ENCODE assay signal across 40 mouse cellular contexts in genomic region chr5:53702686-53703085, GRCm38 (mm10). TPM values are rescaled to one million over a fixed set of nuclear protein-coding genes. Genes with fewer than 3 reads are reported as not detected.
DNase-seq lines count a peak whose midpoint lies in the region; ATAC-seq and TF ChIP-seq lines count a peak whose summit lies in the region.
"Had no signal": no experiment of that assay in that cellular context is flagged by ENCODE, and none has a peak within 500 bp of the region (broad histone marks: within the 10 kb centered on the region; RNA-seq: fewer than 3 reads in every experiment).

No protein-coding gene starts in this region.

- H3K4me3 ChIP-seq in forebrain, postnatal 0 days (ENCODE audit: low read depth, low read length), result no peak overlapping the region
- H3K4me3 ChIP-seq in forebrain, embryonic 10.5 days, result no peak overlapping the region
- no peak overlapping the region for H3K4me3 ChIP-seq in stomach, postnatal 0 days (ENCODE audit: low read depth, low read length)
- H3K4me3 ChIP-seq in gastrocnemius, adult 2 months, result no peak overlapping the region
- H3K4me3 ChIP-seq: erythroblast, embryonic 14.5 days; forebrain, embryonic 12.5 days; heart, adult 2 months; heart, embryonic 13.5 days; kidney, embryonic 15.5 days; left cerebral cortex, adult 2 months; liver, embryonic 13.5 days; midbrain, embryonic 13.5 days; neural tube, embryonic 13.5 days had no signal

- H3K27ac ChIP-seq in forebrain, postnatal 0 days (ENCODE audit: low read depth, low read length), result no peak overlapping the region
- H3K27ac ChIP-seq in forebrain, embryonic 10.5 days, result no peak overlapping the region
- H3K27ac ChIP-seq in stomach, postnatal 0 days (replicated peaks), result no peak overlapping the region
- H3K27ac ChIP-seq in gastrocnemius, adult 2 months, result no peak overlapping the region
- H3K27ac ChIP-seq: forebrain, embryonic 12.5 days; heart, adult 2 months; heart, embryonic 13.5 days; hindbrain, embryonic 14.5 days; kidney, embryonic 15.5 days; left cerebral cortex, adult 2 months; liver, embryonic 13.5 days; macrophage; midbrain, embryonic 13.5 days; neural tube, embryonic 13.5 days had no signal

- no peak overlapping the region for H3K4me2 ChIP-seq in forebrain, postnatal 0 days (ENCODE audit: low read depth)
- H3K4me2 ChIP-seq in stomach, postnatal 0 days (replicated peaks; ENCODE audit: low read depth), result no peak overlapping the region
- H3K4me2 ChIP-seq: forebrain, embryonic 12.5 days; heart, embryonic 13.5 days; hindbrain, embryonic 14.5 days; kidney, embryonic 15.5 days; liver, embryonic 13.5 days; midbrain, embryonic 13.5 days; neural tube, embryonic 13.5 days had no signal

- H3K9ac ChIP-seq in forebrain, postnatal 0 days, result no peak overlapping the region
- no peak overlapping the region for H3K9ac ChIP-seq in stomach, postnatal 0 days (ENCODE audit: low read length)
- H3K9ac ChIP-seq: forebrain, embryonic 12.5 days; heart, embryonic 13.5 days; hindbrain, embryonic 14.5 days; kidney, embryonic 15.5 days; liver, embryonic 13.5 days; midbrain, embryonic 13.5 days; neural tube, embryonic 13.5 days had no signal

- ATAC-seq in forebrain, postnatal 0 days, result no peak
- ATAC-seq in stomach, postnatal 0 days (ENCODE audit: low FRiP score, low TSS enrichment), result no peak
- ATAC-seq: activated CD4-positive, CD25-positive, alpha-beta regulatory T cell, adult 4 months; lung, postnatal 0 days; midbrain, embryonic 13.5 days had no signal

- peak; percentile 34 for DNase-seq in forebrain, postnatal 0 days
- no peak for DNase-seq in forebrain, embryonic 10.5 days (ENCODE audit: extremely low spot score, low spot score)
- DNase-seq in left cerebral cortex, postnatal 14 days (ENCODE audit: low spot score in 2 of 2), result peak; percentile 19 to 23
- no peak for DNase-seq in left cerebral cortex, postnatal 4 days
- DNase-seq in layer of hippocampus, adult 9-11 months, result peak; percentile 46
- DNase-seq in stomach, postnatal 0 days (ENCODE audit: low spot score), result no peak
- DNase-seq in adrenal gland, postnatal 36 days, result no peak
- no peak for DNase-seq in gastrocnemius, adult 2 months
- DNase-seq: adrenal gland, adult 2 months; cerebellum, adult 11 months; cerebellum, adult 9-11 months; gastrocnemius, postnatal 36 days; heart, adult 2 months; heart, postnatal 10 days; kidney, adult 18-20 months; kidney, postnatal 36 days; liver, embryonic 13.5 days; lung, adult 18-20 months; spleen, adult 18-20 months; thymus, adult 2 months; thymus, postnatal 36 days had no signal

- H3K9me3 ChIP-seq in forebrain, postnatal 0 days (ENCODE audit: low read length), result no peaks in the 10 kb centered on the region
- no peaks in the 10 kb centered on the region; the same call in 1 of the 2 replicates for H3K9me3 ChIP-seq in forebrain, embryonic 10.5 days
- no peaks in the 10 kb centered on the region for H3K9me3 ChIP-seq in stomach, postnatal 0 days (ENCODE audit: control insufficient read depth, low read length)
- H3K9me3 ChIP-seq: forebrain, embryonic 12.5 days; heart, embryonic 13.5 days; kidney, embryonic 15.5 days; midbrain, embryonic 13.5 days; neural tube, embryonic 13.5 days had no signal

- WGBS in forebrain, postnatal 0 days, result 79% methylated on average over 14 of the region's 14 CpGs
- WGBS in forebrain, embryonic 10.5 days, result 94% methylated on average over 14 of the region's 14 CpGs
- WGBS in stomach, postnatal 0 days, result 72% methylated on average over 14 of the region's 14 CpGs

- no peak for TF ChIP-seq CTCF in forebrain, postnatal 0 days (IDR thresholded peaks at IDR 0.05; ENCODE audit: low read depth)
- peak; percentile 17; the same call in 1 of the 2 replicates for TF ChIP-seq CTCF in stomach, postnatal 0 days (IDR thresholded peaks at IDR 0.05; ENCODE audit: low read depth)
- TF ChIP-seq CTCF in gastrocnemius, adult 2 months (IDR thresholded peaks at IDR 0.05), result no peak

- H3K27me3 ChIP-seq in forebrain, postnatal 0 days (ENCODE audit: insufficient read depth, low read length), result no peaks in the 10 kb centered on the region
- H3K27me3 ChIP-seq in forebrain, embryonic 10.5 days (ENCODE audit: poor library complexity, severe bottlenecking), result no peaks in the 10 kb centered on the region
- no peaks in the 10 kb centered on the region for H3K27me3 ChIP-seq in stomach, postnatal 0 days (ENCODE audit: control insufficient read depth, insufficient read depth, low read length)
- H3K27me3 ChIP-seq: CH12.LX; forebrain, embryonic 12.5 days; kidney, embryonic 15.5 days; liver, embryonic 13.5 days; midbrain, embryonic 13.5 days; neural tube, embryonic 13.5 days had no signal

- intact Hi-C loops in left cerebral cortex, postnatal 14 days (cut with DNase I), result no loop called here
- intact Hi-C loops in left cerebral cortex, postnatal 4 days (cut with DNase I), result no loop called here
- intact Hi-C loops in gastrocnemius, adult 2 months (cut with DNase I), result no loop called here

- H3K4me1 ChIP-seq in forebrain, postnatal 0 days (ENCODE audit: insufficient read depth), result no peaks in the 10 kb centered on the region
- peaks cover 18% of the 10 kb centered on the region for H3K4me1 ChIP-seq in forebrain, embryonic 10.5 days
- H3K4me1 ChIP-seq in stomach, postnatal 0 days (replicated peaks; ENCODE audit: control insufficient read depth, insufficient read depth), result no peaks in the 10 kb centered on the region
- H3K4me1 ChIP-seq: heart, embryonic 13.5 days; liver, embryonic 13.5 days had no signal

- TF ChIP-seq EP300 in stomach, postnatal 0 days (optimal IDR thresholded peaks at IDR 0.05), result no peak

- no peaks in the 10 kb centered on the region for H3K36me3 ChIP-seq in forebrain, postnatal 0 days (ENCODE audit: insufficient read depth)
- H3K36me3 ChIP-seq in forebrain, embryonic 10.5 days (replicated peaks), result no peaks in the 10 kb centered on the region
- no peaks in the 10 kb centered on the region for H3K36me3 ChIP-seq in stomach, postnatal 0 days (ENCODE audit: control insufficient read depth, insufficient read depth, low read length)
- H3K36me3 ChIP-seq: forebrain, embryonic 12.5 days; heart, embryonic 13.5 days; kidney, embryonic 15.5 days; liver, embryonic 13.5 days; midbrain, embryonic 13.5 days; neural tube, embryonic 13.5 days had no signal

RNA-seq across cellular contexts. Expression of gene Cckar, which starts 4.8 kb away (rescaled TPM):
- total RNA-seq in forebrain, postnatal 0 days (2014; rRNA removed), result 0.31 and 1.3 TPM in 2 replicates
- 0.23 and 0.74 TPM in 2 replicates for polyA plus RNA-seq in forebrain, postnatal 0 days (2015; fragmentation: Nextera tagmentation; extraction: Ambion mirVana)
- polyA plus RNA-seq in forebrain, embryonic 10.5 days (2016; fragmentation: Nextera tagmentation; extraction: Ambion mirVana), result 0.34 and 1.1 TPM in 2 replicates
- under 1 TPM in 1 of 2 experiments, not detected in 1; 0.19 TPM for total RNA-seq in left cerebral cortex, postnatal 14 days (2021)
- under 1 TPM in 1 of 2 experiments, not detected in 1; 0.14 TPM for total RNA-seq in left cerebral cortex, postnatal 4 days (2021)
- 19.9 and 21.7 TPM in 2 replicates for polyA plus RNA-seq in stomach, postnatal 0 days (2015; fragmentation: Nextera tagmentation; extraction: Ambion mirVana)
- total RNA-seq in adrenal gland, postnatal 36 days (2021), result under 1 TPM in 1 of 2 experiments, not detected in 1; 0.40 TPM
- total RNA-seq in gastrocnemius, adult 2 months (2021), result not detected
- total RNA-seq: CH12.LX; common myeloid progenitor, adult 5-6 weeks; ES-E14; gastrocnemius, adult 18-20 months; gastrocnemius, postnatal 36 days; heart, adult 2 months; heart, postnatal 10 days; hematopoietic stem cell, adult 5-6 weeks; left cerebral cortex, postnatal 36 days; megakaryocyte-erythroid progenitor cell, adult 5-6 weeks had no signal
- polyA plus RNA-seq: activated CD4-positive, CD25-positive, alpha-beta regulatory T cell, adult 4 months; C2C12; erythroblast, embryonic 14.5 days; macrophage had no signal

Comparison
In these comparisons a context has a peak if more than half of its experiments do, and no peak if none do; other contexts are left out.
1. DNase-seq: peak in forebrain, postnatal 0 days (single experiment), left cerebral cortex, postnatal 14 days (2 of 2) and layer of hippocampus, adult 9-11 months (single experiment); none in forebrain, embryonic 10.5 days (single experiment), left cerebral cortex, postnatal 4 days (single experiment), stomach, postnatal 0 days (single experiment), adrenal gland, postnatal 36 days (0 of 2) and gastrocnemius, adult 2 months (single experiment).